Mouse (Mus musculus) adipocyte (in vitro differentiated cells): ENCODE data around the gene Rpl31.

Source experiments
- DNase-seq: peaks from one replicate; pipeline ENCODE4 v3.0.0-alpha.2; 2016; ENCODE audit warnings: low spot score

Rpl31 gene

GRCm38 (mm10) chr1:39367045-39367444, 597 bp upstream of the Rpl31 start:
- no peak for DNase-seq

GRCm38 (mm10) chr1:39368267-39368841, 712 bp downstream of the Rpl31 start:
- DNase-seq = peak; percentile 39

DNA sequence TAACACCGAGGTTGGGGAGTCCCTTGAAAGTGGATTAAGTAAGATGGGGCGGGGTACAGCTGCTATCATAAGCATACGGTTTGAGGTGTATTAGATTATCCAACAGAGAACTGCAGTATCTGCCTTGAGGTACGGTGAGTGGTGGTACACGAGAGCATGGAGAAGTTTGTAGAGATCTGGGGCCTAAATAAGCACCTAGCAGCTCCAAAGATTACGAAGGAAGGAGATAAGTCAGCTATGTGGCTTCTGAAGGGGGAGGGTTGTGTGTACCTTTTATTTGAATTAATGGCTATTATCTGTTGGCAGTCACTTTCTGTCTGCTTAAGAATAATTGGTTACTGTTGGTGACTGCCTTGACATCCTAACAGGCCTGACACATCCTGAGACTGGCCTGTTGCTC, 2.8 kb downstream of the Rpl31 start:
- no peak for DNase-seq

GRCm38 (mm10) chr1:39372220-39372843, 4.7 kb downstream of the Rpl31 start:
- no peak for DNase-seq

DNA sequence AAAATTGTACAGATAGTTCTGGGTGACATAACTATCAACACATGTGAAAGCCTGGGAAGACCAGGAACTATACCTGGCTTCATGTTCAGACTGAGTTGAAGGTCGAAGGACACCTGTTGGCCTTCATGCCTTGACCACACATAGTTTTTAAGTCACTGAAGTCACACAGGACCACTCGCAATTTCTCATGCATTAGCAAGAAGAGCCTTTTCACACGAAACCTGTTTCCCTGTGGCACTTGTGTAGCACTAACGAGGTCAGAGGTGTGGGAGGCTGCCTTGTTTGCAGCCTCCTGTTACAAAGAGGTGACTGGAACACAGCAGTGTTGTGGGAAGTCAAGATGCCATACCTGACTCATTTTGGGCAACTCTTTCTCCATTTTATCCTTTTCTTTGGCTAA, 5.7 kb downstream of the Rpl31 start:
- DNase-seq = no peak

- DNase-seq = no peak
Measured at GRCm38 (mm10) chr1:39374231-39374809, 6.7 kb downstream of the Rpl31 start.

DNA sequence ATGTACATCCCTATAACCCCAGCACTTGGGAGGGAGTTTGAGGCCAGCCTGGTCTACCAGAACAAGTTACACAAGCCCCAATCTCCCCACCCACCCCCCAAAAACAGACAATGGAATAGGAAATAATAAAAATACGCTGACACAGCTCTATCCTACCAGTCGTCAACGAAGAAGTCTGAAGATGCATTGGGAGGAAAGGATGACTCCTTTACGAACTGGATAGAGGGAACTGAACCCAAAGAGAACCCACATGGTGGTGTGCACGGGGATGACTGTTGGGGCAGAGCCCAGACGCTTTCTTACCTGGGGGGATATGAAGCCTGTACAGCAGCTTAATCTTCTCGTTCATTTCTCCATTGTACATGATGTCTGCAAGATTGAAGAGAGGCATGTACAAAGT, 8.5 kb downstream of the Rpl31 start:
- DNase-seq = no peak

- DNase-seq = no peak
Measured at GRCm38 (mm10) chr1:39376726-39377240, 9.1 kb downstream of the Rpl31 start.

DNA sequence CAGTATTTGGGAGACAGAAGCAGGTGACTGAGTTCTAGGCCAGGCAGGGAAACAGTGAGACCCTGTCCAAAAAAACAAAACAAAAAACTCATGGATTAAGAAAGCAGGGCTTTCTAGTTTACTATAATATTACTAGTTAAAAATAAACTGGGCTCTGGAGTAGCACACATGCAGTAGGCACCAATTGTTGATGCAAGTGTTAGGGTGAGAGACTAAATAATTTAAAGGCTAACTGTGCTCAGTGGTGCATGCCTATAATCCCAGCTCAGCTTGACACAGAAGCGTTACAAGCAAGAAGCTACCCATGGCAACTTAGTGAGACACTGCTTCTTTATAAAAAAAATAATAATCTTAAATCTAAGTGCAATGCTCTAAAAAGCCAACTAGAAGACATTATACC, 10.9 kb downstream of the Rpl31 start:
- DNase-seq = no peak

DNA sequence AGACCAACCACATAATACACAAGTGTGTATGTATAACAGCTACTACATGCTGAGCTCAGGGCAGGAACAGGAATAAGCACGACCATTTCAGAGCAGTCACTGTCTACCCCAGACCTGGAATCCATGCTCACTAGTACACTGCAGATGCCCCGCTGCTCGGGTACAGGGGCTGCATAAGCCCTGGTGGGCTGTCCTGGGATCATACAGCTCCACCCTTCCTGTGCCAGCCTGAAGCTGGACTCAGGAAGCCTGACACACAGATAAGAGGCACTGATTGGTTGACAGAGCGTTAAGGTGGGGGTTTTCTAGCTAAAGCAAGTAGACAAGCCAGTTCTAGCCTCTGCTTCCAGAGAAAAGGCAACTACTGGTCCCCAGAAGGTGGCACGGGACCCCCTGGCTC, 11.4 kb downstream of the Rpl31 start:
- no peak for DNase-seq

DNA sequence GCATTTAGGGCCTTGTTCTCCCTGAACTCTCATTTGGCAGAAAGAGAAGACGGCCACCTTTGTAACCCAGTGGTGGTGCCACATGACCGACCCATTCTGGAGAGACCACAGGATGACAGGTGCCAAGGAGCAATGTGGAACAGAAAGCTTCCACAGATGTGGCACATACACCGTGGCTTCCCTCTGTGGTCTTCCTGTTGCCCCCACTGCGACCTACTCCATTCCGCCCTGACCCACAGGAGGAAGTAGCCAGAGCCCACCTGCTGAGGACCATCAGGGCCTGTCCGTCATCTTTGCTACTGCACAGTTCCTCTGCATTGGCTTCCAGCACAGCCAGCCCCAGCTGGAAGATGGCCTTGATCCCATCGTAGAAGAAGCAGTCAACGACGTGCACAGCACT, 13.4 kb downstream of the Rpl31 start:
- no peak for DNase-seq

DNA sequence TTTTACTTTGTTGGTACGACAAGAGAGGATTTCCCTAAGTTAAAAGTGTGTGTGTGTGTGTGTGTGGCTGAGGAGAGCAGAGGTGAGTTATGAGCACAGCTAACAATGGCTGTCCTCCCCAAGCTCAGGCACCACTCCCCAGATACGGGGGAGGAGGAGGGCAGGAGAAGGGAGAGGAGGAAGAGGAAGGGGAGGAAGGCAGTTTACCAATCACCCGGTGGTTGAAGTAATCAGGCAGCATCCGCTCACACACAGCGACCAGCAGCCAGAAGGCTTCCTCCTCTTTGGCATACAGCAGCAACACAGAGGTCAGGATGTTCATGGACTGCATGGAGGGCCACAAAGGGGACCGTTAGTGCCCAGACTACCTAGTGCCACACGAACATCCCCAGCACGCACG, 17.3 kb downstream of the Rpl31 start:
- DNase-seq = no peak

DNA sequence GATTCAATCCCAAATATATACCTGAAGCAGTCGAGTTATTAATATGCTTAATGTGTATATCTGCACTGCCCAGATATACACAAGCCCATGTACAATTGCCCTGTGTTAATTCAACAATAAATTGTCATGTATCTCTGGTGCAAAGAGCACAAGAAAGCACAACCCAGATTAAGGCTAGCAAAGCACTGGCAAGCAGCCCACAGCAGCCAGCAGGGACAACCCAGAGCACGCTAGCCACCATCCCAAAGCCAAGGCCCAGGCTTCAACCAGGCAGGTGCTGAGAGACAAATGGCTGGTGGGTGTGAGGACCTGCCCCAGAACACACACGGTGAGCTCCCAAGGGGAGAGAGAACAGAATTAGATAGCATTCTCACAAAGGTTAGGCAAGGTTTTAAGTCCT, 18.8 kb downstream of the Rpl31 start:
- DNase-seq = no peak

DNA sequence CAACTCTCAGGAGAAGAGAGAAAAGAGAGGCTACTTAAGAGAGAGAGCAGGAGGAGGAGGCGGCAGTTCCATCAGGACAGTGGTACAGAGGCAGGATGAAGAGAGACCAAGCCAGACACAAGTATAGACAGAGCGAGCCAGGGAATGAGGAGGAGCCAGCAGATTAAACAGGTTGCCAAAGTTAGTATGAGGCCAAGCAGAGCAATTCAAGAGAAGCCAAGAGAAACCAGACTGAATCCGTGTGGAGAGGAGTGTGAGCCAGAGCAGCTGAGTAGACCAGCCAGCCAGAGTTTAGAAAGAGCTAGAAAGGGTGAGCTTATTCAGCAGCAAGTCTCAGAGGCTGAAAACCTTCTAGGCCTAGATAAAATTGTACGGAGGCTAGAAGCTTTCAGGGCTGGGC, 19.9 kb downstream of the Rpl31 start:
- DNase-seq = peak; percentile 26

- DNase-seq = no peak
Measured at GRCm38 (mm10) chr1:39388163-39388562, 20.5 kb downstream of the Rpl31 start.

DNA sequence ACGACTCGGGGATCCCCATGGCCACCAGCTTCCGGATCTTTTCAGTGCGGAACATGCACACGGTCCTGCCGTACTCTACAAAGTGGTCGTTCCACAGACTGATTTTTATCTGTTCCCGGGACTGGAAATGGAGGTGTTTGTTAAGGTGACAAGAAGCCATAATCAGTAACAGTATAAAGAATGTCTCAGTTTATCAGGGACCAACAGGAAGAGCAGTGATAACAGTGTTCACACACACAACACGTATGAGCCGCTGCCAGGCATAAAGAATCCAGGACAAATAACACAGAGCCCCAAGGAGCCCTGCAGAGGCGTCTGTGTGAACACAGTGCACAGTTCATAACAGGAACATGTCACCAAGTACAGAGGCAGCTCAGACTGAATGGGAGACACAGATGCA, 21.7 kb downstream of the Rpl31 start:
- no peak for DNase-seq

GRCm38 (mm10) chr1:39391652-39392051, 24.0 kb downstream of the Rpl31 start:
- no peak for DNase-seq

DNA sequence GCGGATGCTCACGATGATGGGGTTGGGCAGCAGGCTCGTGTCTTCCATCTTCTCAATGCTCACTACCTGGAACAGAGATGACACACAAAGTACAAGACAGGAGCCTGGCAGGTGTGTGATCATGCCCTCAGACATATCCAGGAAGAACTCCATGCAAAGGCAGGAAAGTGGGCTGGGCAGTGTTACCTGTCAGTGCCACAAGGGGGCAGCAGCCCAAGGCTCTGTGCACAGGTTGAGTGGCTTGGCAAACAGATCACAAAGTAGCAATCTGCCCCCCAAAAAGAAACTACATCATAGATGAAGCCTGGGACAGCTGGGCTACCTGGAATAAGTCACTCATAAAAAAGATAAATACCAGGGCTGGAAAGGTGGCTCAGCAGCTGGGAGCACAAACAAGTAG, 24.5 kb downstream of the Rpl31 start:
- DNase-seq = peak; percentile 33

DNA sequence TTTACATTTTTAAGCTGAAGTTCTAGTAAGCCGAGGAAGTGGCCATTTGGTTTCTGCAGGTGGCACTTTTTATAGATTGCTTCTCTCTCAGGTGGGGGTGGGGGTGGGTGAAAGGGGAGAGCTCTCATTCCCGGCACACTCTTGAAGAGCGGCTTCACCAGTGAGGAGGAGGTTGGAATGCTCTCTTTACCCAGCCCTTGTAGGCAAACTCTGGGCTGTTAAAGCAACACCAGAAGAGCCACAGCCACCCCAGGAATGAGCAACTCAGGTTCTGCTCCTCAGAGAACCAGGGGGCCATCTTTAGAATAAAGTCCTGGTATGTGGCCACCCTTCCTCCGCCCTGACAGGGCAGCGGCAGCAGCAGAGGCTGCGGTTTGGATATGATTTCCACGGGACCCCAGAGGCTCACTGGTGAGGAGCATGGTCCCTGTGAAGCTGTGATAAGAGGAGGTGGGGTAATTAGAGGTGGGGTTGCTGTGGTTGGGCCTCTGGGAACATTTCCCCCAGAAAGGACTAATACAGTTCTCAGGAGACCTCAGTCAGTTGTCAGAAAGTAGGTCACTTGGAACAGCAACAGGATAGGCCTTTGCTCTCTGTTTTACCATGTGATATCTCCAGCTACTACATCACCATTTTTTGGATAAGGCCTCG, 25.7 kb downstream of the Rpl31 start:
- no peak for DNase-seq

DNA sequence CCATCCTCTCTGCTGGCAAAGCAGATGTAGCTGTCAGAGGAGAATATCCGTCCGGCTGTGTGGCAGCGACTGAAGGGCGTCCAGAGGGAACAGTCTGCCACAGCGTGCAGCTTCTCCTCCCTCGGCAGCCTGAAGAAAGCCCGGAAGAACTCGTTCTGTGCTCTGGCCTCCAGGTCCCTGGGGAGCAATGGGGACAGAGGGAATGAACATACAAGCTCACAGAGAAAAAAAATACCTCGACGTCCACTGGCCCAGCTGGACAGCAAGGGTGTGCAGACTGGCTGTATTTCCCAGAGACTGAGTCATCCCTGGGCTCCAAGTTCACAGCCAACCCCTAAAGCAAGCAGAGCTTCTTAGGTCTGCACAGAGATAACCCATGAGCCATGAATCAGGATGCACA, 26.5 kb downstream of the Rpl31 start:
- DNase-seq = peak; percentile 40

GRCm38 (mm10) chr1:39394650-39395049, 27.0 kb downstream of the Rpl31 start:
- DNase-seq = no peak

DNA sequence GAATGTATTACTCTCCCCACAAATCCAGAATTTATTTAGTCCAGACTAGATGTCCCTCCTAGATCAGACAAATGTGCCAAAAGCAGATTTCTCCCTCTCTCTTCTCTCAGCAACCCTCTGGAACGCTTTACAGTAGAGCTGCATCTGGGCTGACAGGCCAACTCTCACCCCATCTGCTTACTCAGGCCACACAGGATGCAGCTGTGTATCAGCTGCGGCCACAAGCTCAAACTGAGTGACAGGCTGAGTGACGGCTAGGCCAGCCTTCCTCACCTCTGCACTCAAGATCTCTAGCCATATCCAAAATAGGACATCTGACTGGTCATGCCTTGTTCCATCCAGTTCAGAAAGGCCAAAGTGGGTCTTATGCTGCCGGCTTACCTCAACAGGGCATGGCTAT, 28.7 kb downstream of the Rpl31 start:
- no peak for DNase-seq

- DNase-seq = no peak
Measured at GRCm38 (mm10) chr1:39398284-39398683, 30.6 kb downstream of the Rpl31 start.
